8 mouse cellular contexts compared by ENCODE assay signal in the genomic region with DNA sequence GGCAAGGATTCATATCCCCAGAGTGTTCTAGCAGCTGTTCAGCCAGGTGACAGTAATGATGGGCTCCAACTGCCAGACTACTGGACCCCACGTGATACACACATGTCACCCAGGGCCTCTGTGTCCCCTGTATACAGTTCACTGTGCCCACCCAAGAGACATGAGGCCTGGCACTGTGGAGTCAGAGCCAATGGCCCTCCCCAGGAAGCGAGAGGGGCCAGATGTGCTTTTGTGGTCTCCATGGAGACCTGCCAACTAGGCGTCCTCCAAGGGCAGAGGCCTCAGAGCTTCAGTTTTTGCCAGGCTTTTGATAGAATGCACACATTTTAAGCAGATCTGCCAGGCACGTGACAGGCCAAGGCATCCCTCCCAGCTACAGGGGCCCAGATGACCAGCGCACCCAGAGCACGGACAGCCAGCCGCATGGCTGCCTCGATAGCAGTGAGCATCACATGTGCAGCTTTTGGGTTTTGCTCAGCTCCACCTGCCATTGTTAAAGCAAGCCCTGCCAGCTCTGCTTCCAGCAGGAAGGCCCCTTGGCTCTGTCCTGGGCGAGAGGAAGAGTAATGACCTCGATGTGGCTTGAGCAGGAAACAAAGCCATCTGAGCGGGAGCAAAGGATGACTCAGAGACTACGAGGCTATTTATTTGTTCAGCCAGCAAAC.
DNase-seq lines count a peak whose midpoint lies in the region; ATAC-seq lines count a peak whose summit lies in the region.

No protein-coding gene starts in this region.

- no peak overlapping the region for H3K4me2 ChIP-seq in heart, embryonic 12.5 days
- no peak overlapping the region for H3K4me2 ChIP-seq in neural tube, embryonic 13.5 days

- H3K36me3 ChIP-seq in heart, embryonic 12.5 days, result no peaks in the 10 kb centered on the region
- H3K36me3 ChIP-seq in neural tube, embryonic 13.5 days, result no peaks in the 10 kb centered on the region

- no peaks in the 10 kb centered on the region for H3K9me3 ChIP-seq in heart, embryonic 12.5 days (replicated peaks)
- H3K9me3 ChIP-seq in neural tube, embryonic 13.5 days, result no peaks in the 10 kb centered on the region

- H3K9ac ChIP-seq in heart, embryonic 12.5 days, result no peak overlapping the region
- no peak overlapping the region for H3K9ac ChIP-seq in neural tube, embryonic 13.5 days

- no peak overlapping the region for H3K27ac ChIP-seq in heart, embryonic 12.5 days (ENCODE audit: poor library complexity, severe bottlenecking)
- peak overlapping the region; percentile 62 for H3K27ac ChIP-seq in neural tube, embryonic 13.5 days (replicated peaks)

- peak; percentile 84 for DNase-seq in MN1 (ENCODE audit: low spot score)
- DNase-seq in brain, adult 2 months (ENCODE audit: low read depth, low spot score), result peak; percentile 35
- DNase-seq in kidney, postnatal 10 days, result peak; percentile 62
- DNase-seq in layer of hippocampus, postnatal 14 days (ENCODE audit: low spot score in 2 of 2), result no peak
- no peak for DNase-seq in urinary bladder, postnatal 4 days (ENCODE audit: low spot score in 2 of 2)
- DNase-seq in right cerebral cortex, adult 2 months (ENCODE audit: low spot score in 2 of 2), result no peak

- ATAC-seq in heart, embryonic 12.5 days (ENCODE audit: insufficient number of reproducible peaks, low FRiP score), result 0 out of 2 replicates have a peak, but pooled peaks have one; percentile 16
- peak; percentile 63 for ATAC-seq in neural tube, embryonic 13.5 days (ENCODE audit: low read depth)

- H3K4me3 ChIP-seq in heart, embryonic 12.5 days, result no peak overlapping the region
- H3K4me3 ChIP-seq in neural tube, embryonic 13.5 days, result no peak overlapping the region

- H3K27me3 ChIP-seq in heart, embryonic 12.5 days (replicated peaks), result 0 out of 2 replicates have a peak, but pooled peaks cover 3% of the 10 kb centered on the region
- H3K27me3 ChIP-seq in neural tube, embryonic 13.5 days, result peaks cover 37% of the 10 kb centered on the region

- WGBS in heart, embryonic 12.5 days, result 61% methylated on average over 12 of the region's 12 CpGs
- 36% methylated on average over 12 of the region's 12 CpGs for WGBS in neural tube, embryonic 13.5 days

- peaks cover 36% of the 10 kb centered on the region for H3K4me1 ChIP-seq in heart, embryonic 12.5 days (replicated peaks)
- peaks cover 43% of the 10 kb centered on the region for H3K4me1 ChIP-seq in neural tube, embryonic 13.5 days (replicated peaks)

Comparison
In these comparisons a context has a peak if more than half of its experiments do, and no peak if none do; other contexts are left out.
1. DNase-seq: peak in MN1 (single experiment), brain, adult 2 months (single experiment) and kidney, postnatal 10 days (single experiment); none in layer of hippocampus, postnatal 14 days (0 of 2), urinary bladder, postnatal 4 days (0 of 2) and right cerebral cortex, adult 2 months (0 of 2).